Mouse (Mus musculus): ENCODE results near the gene Ankrd16. TPM values are rescaled to one million over a fixed set of nuclear protein-coding genes. Genes with fewer than 3 reads are reported as not detected.

The Ankrd16 gene
- total and polyA plus RNA-seq, 3 experiments: 22.4 to 23.0 (median 23.0) TPM

DNA sequence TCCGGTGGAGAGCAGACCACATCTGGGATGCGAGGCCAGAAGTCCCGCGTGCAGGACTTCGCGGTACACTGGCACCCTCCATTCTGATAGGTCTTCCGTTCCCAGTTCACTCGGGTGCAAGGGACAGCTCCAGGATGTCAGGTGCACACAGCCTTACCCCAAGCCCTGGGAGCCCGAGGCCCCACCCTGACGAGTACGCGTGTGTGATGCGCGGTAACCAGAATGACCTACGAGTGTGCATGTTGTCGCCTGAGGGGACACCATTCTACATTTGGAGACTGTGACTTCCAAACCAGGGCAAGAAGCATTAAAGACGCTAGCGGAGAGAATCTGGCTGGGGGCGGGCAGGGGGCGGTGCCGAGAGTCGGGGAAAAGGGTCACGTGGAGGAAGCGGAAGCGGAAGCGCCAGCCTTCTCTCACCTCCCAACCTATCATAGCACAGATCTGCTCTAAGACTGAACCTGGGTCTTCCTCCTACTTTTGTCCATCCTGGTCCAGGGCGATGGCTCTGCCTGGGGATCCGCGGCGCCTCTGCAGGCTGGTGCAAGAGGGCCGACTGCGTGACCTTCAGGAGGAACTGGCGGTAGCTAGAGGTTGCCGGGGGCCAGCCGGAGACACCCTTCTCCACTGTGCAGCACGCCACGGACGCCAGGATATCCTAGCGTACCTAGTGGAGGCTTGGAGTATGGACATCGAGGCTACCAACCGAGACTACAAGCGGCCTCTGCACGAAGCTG lies 579 bp downstream of the Ankrd16 start (continued):
- peak; percentile 98 for TF ChIP-seq USF1 (IDR thresholded peaks at IDR 0.05; ENCODE audit: low read depth, low read length)
- TF ChIP-seq MAZ (IDR thresholded peaks at IDR 0.05; ENCODE audit: low read depth, low read length): no peak; the same call in 1 of the 2 replicates

DNA sequence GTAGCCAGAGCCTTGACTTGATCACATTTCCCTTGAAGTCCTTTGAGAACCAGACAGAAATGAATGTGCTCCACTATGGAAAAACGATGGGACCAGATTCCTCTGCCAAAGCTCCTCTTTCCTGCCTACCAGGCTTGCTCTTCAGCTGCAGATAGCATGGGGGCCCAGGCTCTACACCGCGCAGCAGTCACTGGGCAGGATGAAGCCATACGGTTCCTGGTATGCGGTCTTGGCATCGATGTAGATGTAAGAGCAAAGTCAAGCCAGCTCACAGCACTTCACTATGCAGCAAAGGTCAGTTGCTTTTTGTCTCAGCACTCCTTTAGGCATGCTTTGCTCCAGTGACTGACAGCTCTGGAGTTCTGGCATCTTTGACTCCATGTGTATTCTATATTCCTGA lies 6.5 kb downstream of the Ankrd16 start:
- dilution Hi-C loops (cut with MboI; ENCODE audit: extremely low pct_ligation_motif_present, extremely low pct_unique_long_range_greater_than_20kb, low sequenced_read_pairs): no loop called here
- TF ChIP-seq ZMIZ1 (IDR thresholded peaks at IDR 0.05; ENCODE audit: low read depth, low read length) (no peak), MAX (IDR thresholded peaks at IDR 0.05; ENCODE audit: low read length) (no peak), GABPA (IDR thresholded peaks at IDR 0.05; ENCODE audit: insufficient replicate concordance, low read depth, low read length) (no peak), KAT2A (IDR thresholded peaks at IDR 0.05; ENCODE audit: insufficient replicate concordance, low read length) (no peak), ELF1 (IDR thresholded peaks at IDR 0.05; ENCODE audit: low read depth, low read length) (no peak), TBP (conservative IDR thresholded peaks at IDR 0.05; ENCODE audit: low read depth, low read length) (no peak), MYC (IDR thresholded peaks at IDR 0.05; ENCODE audit: low read depth, low read length) (no peak), JUN (IDR thresholded peaks at IDR 0.05; ENCODE audit: insufficient read depth, low read depth, low read length) (no peak), MAZ (IDR thresholded peaks at IDR 0.05; ENCODE audit: low read depth, low read length) (no peak), CHD1 (IDR thresholded peaks at IDR 0.05; ENCODE audit: low read depth, low read length) (no peak), USF1 (IDR thresholded peaks at IDR 0.05; ENCODE audit: low read depth, low read length) (no peak)
- Histone ChIP-seq H3K4me1 (ENCODE audit: control insufficient read depth in 1 of 2, insufficient read depth in 2 of 2) (peaks cover 4 to 12% of the 10 kb centered on the region in 2 experiments), H3K27me3 (replicated peaks) (no peaks in the 10 kb centered on the region), H3K27ac (ENCODE audit: insufficient read depth, low read depth) (no peak overlapping the region), H3K36me3 (replicated peaks in 1 of 2; ENCODE audit: control insufficient read depth in 1 of 2, insufficient read depth in 1 of 2, low read length in 1 of 2) (peaks cover 47 to 84% of the 10 kb centered on the region in 2 experiments), H3K4me3 (replicated peaks in 1 of 3; ENCODE audit: low read depth in 2 of 3, low read length in 2 of 3, poor library complexity in 1 of 3) (no peak overlapping the region), H3K9ac (ENCODE audit: insufficient read depth, low read depth) (no peak overlapping the region), H3K9me3 (replicated peaks; ENCODE audit: low read length) (no peaks in the 10 kb centered on the region), H3K4me2 (ENCODE audit: insufficient read depth, low read depth, poor library complexity, severe bottlenecking) (no peak overlapping the region), H3K79me2 (replicated peaks; ENCODE audit: control insufficient read depth, extremely low read depth, insufficient read depth, poor library complexity, severe bottlenecking) (peaks cover 9% of the 10 kb centered on the region)
- DNase-seq (ENCODE audit: extremely low read depth): no peak
- in situ Hi-C loops (cut with MboI; ENCODE audit: low pct_ligation_motif_present, low pct_unique_long_range_greater_than_20kb, low sequenced_read_pairs): no loop called here

DNA sequence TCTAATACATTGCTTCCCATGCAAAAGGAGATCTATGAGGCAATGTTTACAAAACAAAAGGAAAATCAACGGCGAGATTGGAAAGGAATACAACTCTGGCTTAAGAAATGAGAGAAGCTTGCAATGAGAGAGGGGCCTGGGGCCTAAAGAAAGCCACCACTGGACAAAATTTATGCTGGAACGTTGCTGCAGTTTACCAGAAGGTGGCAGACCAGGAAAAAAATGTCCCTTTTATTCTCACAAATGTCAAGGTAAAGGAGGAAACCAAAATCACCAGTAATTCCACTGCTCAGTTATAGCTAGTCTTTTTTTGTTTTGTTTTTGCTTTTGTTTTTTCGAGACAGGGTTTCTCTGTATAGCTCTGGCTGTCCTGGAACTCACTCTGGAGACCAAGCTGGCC lies 17.0 kb downstream of the Ankrd16 start:
- dilution Hi-C loops (cut with MboI; ENCODE audit: extremely low pct_ligation_motif_present, extremely low pct_unique_long_range_greater_than_20kb, low sequenced_read_pairs) (no loop called here), in situ Hi-C loops (cut with MboI; ENCODE audit: low pct_ligation_motif_present, low pct_unique_long_range_greater_than_20kb, low sequenced_read_pairs) (no loop called here)
- no peak for DNase-seq (ENCODE audit: extremely low read depth)

More for the DNA sequence above, 17.0 kb downstream of the Ankrd16 start:
- no peak overlapping the region for H3K4me3 ChIP-seq (replicated peaks in 1 of 3; ENCODE audit: low read depth in 2 of 3, low read length in 2 of 3, poor library complexity in 1 of 3)
- peaks cover 2% of the 10 kb centered on the region for H3K9me3 ChIP-seq (replicated peaks; ENCODE audit: low read length)
- H3K27ac ChIP-seq (ENCODE audit: insufficient read depth, low read depth): no peak overlapping the region
- peak; percentile 44 for TF ChIP-seq RAD21 (IDR thresholded peaks at IDR 0.05; ENCODE audit: low read depth, low read length)
- TF ChIP-seq SIN3A (IDR thresholded peaks at IDR 0.05; ENCODE audit: low read length): no peak
- peak in 1 of 2 experiments; percentile 54; a peak in 2 of 4 replicates for TF ChIP-seq CTCF (conservative IDR thresholded peaks at IDR 0.05 in 1 of 2, IDR thresholded peaks at IDR 0.05 in 1 of 2; ENCODE audit: low read depth in 2 of 2, low read length in 2 of 2)
- peak; percentile 54 for TF ChIP-seq SMC3 (IDR thresholded peaks at IDR 0.05; ENCODE audit: low read depth, low read length)
- H3K9ac ChIP-seq (ENCODE audit: insufficient read depth, low read depth): no peak overlapping the region
- peaks cover 3 to 17% of the 10 kb centered on the region in 2 experiments; a peak in 3 of 4 replicates for H3K4me1 ChIP-seq (ENCODE audit: control insufficient read depth in 1 of 2, insufficient read depth in 2 of 2)
- peaks cover 17 to 36% of the 10 kb centered on the region in 2 experiments for H3K36me3 ChIP-seq (replicated peaks in 1 of 2; ENCODE audit: control insufficient read depth in 1 of 2, insufficient read depth in 1 of 2, low read length in 1 of 2)
- no peaks in the 10 kb centered on the region for H3K27me3 ChIP-seq (replicated peaks)
- H3K4me2 ChIP-seq (ENCODE audit: insufficient read depth, low read depth, poor library complexity, severe bottlenecking): no peak overlapping the region
- H3K79me2 ChIP-seq (replicated peaks; ENCODE audit: control insufficient read depth, extremely low read depth, insufficient read depth, poor library complexity, severe bottlenecking): no peaks in the 10 kb centered on the region

Data from CH12.LX (cell line).